Mouse (Mus musculus) intestine, postnatal 0 days (tissue): ENCODE measurements around the gene Chst11. TPM values are rescaled to one million over a fixed set of nuclear protein-coding genes. Genes with fewer than 3 reads are reported as not detected.

Source experiments
- ATAC-seq: fragments of 200-750 bp; cut with Nextera tagmentation; 2 replicates; pipeline ENCODE4 v1.8.0; 2017; ENCODE audit warnings: mild to moderate bottlenecking, moderate TSS enrichment, moderate library complexity
- H3K27ac ChIP-seq: fragments of 300-500 bp; sonication (generic); 2 replicates; pipeline ENCODE4 v1.5.1; 2014; ENCODE audit warnings: mild to moderate bottlenecking, low read depth, low read length, moderate library complexity
- H3K27me3 ChIP-seq: fragments of 300-500 bp; sonication (generic); replicated peaks from 2 replicates; pipeline ENCODE4 v1.6.1; 2014; ENCODE audit warnings: low read length, mixed read lengths; ENCODE audit not compliant: control insufficient read depth, insufficient read depth
- H3K36me3 ChIP-seq: fragments of 300-500 bp; sonication (generic); 2 replicates; pipeline ENCODE4 v1.6.1; 2014; ENCODE audit warnings: mild to moderate bottlenecking, moderate library complexity; ENCODE audit not compliant: control insufficient read depth, insufficient read depth
- H3K4me1 ChIP-seq: fragments of 300-500 bp; sonication (generic); replicated peaks from 2 replicates; pipeline ENCODE4 v1.6.1; 2014; ENCODE audit warnings: antibody characterized with exemption, low read length, mixed read lengths; ENCODE audit not compliant: control insufficient read depth, insufficient read depth
- H3K4me2 ChIP-seq: fragments of 300-500 bp; sonication (generic); replicated peaks from 2 replicates; pipeline ENCODE4 v1.6.1; 2014; ENCODE audit warnings: low read depth, mild to moderate bottlenecking, moderate library complexity
- H3K4me3 ChIP-seq: fragments of 300-500 bp; sonication (generic); 2 replicates; pipeline ENCODE4 v1.5.1; 2014; ENCODE audit warnings: low read depth, low read length
- H3K9ac ChIP-seq: fragments of 300-500 bp; sonication (generic); 2 replicates; pipeline ENCODE4 v1.6.1; 2014; ENCODE audit warnings: mild to moderate bottlenecking, low read depth, low read length
- H3K9me3 ChIP-seq: fragments of 300-500 bp; sonication (generic); 2 replicates; pipeline ENCODE4 v1.6.1; 2016; ENCODE audit warnings: mixed run types; ENCODE audit not compliant: control insufficient read depth
- CTCF ChIP-seq: sonication (generic); IDR thresholded peaks from 2 replicates; pipeline ENCODE4 v1.5.1; 2016; ENCODE audit warnings: low read depth, mild to moderate bottlenecking, control low read depth, antibody characterized with exemption, moderate library complexity
- WGBS: fragments of 180-500 bp; shearing (Covaris S2); extraction: QIAGEN DNeasy Blood & Tissue Kit; methylation state at CpG from one replicate; pipeline ENCODE4 v1.1.7; 2014; 5-methylcytosine and 5-hydroxymethylcytosine counted together
- polyA plus RNA-seq: library from polyadenylated mRNA; unstranded; fragments of >200 nt; fragmentation: Nextera tagmentation; extraction: Ambion mirVana; gene quantifications from 2 replicates; pipeline ENCODE4 v1.2.1, GENCODE M21; 2015

Gene Chst11
- polyA plus RNA-seq, 1 experiment from 2014 or later: 0.50 TPM

DNA sequence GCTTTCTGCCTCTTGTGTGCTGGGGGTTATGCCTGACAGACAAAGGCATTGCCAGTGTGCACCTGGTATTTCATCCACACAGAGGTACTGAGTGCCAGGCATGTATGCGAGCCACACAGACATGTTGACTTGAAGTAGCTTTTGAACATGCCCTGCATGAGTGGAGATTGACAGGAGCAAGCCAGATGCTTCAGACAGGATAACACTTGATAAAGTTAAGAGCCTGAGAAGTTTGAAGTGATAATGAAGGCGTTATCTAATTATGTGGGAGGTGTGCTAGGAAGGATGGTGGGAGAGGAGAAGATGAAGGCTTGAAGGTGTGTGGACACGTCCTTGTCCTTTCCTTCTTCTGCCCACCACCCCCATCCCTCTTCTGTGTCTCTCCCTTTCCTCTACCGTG, 28.7 kb downstream of the Chst11 start:
- no peaks in the 10 kb centered on the region for H3K36me3 ChIP-seq
- WGBS: 90% methylated on average over 4 of the region's 4 CpGs

DNA sequence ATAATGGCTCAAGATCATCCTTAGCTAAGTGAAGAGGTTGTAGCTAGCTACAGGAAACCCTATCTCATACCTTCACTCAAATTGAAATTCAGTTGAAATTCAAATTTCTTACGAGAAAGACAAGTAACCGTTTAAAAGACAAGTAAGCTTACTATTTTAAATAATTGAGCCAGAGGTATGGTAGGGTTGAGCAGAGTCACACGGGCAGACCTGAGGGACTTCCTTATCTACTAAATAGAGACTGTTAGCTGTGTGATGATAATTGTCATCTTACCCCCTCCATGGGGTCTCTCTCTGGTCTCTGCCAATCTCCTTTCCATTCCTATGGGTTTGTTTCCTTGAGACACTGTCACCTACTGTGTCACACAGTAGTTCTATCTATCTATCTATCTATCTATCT, 30.6 kb downstream of the Chst11 start:
- ATAC-seq: no peak
- no peak for TF ChIP-seq CTCF
- H3K4me3 ChIP-seq: no peak overlapping the region
- no peak overlapping the region for H3K4me2 ChIP-seq
- H3K9ac ChIP-seq: no peak overlapping the region
- H3K9me3 ChIP-seq: no peaks in the 10 kb centered on the region
- H3K36me3 ChIP-seq: no peaks in the 10 kb centered on the region
- no peak overlapping the region for H3K27ac ChIP-seq
- no peaks in the 10 kb centered on the region for H3K4me1 ChIP-seq
- no peaks in the 10 kb centered on the region for H3K27me3 ChIP-seq
- 88% methylated on average over 3 of the region's 3 CpGs for WGBS

More for the DNA sequence above, 28.7 kb downstream of the Chst11 start:
- no peak overlapping the region for H3K9ac ChIP-seq
- TF ChIP-seq CTCF: no peak
- H3K9me3 ChIP-seq: no peaks in the 10 kb centered on the region
- no peak for ATAC-seq
- H3K4me2 ChIP-seq: no peak overlapping the region
- H3K27ac ChIP-seq: no peak overlapping the region
- H3K4me1 ChIP-seq: no peaks in the 10 kb centered on the region
- H3K4me3 ChIP-seq: no peak overlapping the region
- H3K27me3 ChIP-seq: no peaks in the 10 kb centered on the region

- H3K36me3 ChIP-seq: no peaks in the 10 kb centered on the region
- no peaks in the 10 kb centered on the region for H3K4me1 ChIP-seq
- 67% methylated on average over 13 of the region's 13 CpGs for WGBS
- H3K9ac ChIP-seq: no peak overlapping the region
- H3K27ac ChIP-seq: no peak overlapping the region
- no peak for TF ChIP-seq CTCF
- no peak overlapping the region for H3K4me3 ChIP-seq
- H3K9me3 ChIP-seq: no peaks in the 10 kb centered on the region
- no peak overlapping the region for H3K4me2 ChIP-seq
- ATAC-seq: no peak
- no peaks in the 10 kb centered on the region for H3K27me3 ChIP-seq
These were observed 31.5 kb downstream of the Chst11 start for GRCm38 (mm10) chr10:83016779-83017178.

- H3K4me3 ChIP-seq: no peak overlapping the region
- no peak for TF ChIP-seq CTCF
- no peak for ATAC-seq
- no peaks in the 10 kb centered on the region for H3K4me1 ChIP-seq
- H3K27ac ChIP-seq: no peak overlapping the region
- H3K4me2 ChIP-seq: no peak overlapping the region
- H3K9ac ChIP-seq: no peak overlapping the region
- 57% methylated on average over 21 of the region's 21 CpGs for WGBS
- no peaks in the 10 kb centered on the region for H3K36me3 ChIP-seq
- H3K9me3 ChIP-seq: no peaks in the 10 kb centered on the region
- H3K27me3 ChIP-seq: no peaks in the 10 kb centered on the region
These were observed 32.6 kb downstream of the Chst11 start for GRCm38 (mm10) chr10:83017760-83018498.

GRCm38 (mm10) chr10:83018521-83018920, 33.2 kb downstream of the Chst11 start:
- 59% methylated on average over 4 of the region's 5 CpGs for WGBS
- Histone ChIP-seq H3K27ac (no peak overlapping the region), H3K27me3 (no peaks in the 10 kb centered on the region), H3K36me3 (no peaks in the 10 kb centered on the region), H3K9me3 (no peaks in the 10 kb centered on the region), H3K9ac (no peak overlapping the region), H3K4me3 (no peak overlapping the region), H3K4me1 (no peaks in the 10 kb centered on the region), H3K4me2 (no peak overlapping the region)
- TF ChIP-seq CTCF: no peak
- no peak for ATAC-seq

GRCm38 (mm10) chr10:83019497-83020270, 34.4 kb downstream of the Chst11 start:
- Histone ChIP-seq H3K36me3 (no peaks in the 10 kb centered on the region), H3K4me2 (no peak overlapping the region), H3K27me3 (no peaks in the 10 kb centered on the region), H3K27ac (no peak overlapping the region), H3K4me1 (no peaks in the 10 kb centered on the region), H3K4me3 (no peak overlapping the region), H3K9ac (no peak overlapping the region), H3K9me3 (no peaks in the 10 kb centered on the region)
- 74% methylated on average over 19 of the region's 19 CpGs for WGBS
- TF ChIP-seq CTCF: no peak
- ATAC-seq: no peak
